Mouse (Mus musculus): ENCODE measurements around the gene Atp6v1g3.

Atp6v1g3 gene

GRCm38 (mm10) chr1:138289455-138290425 is 16.2 kb downstream of the Atp6v1g3 start:
- DNase-seq, result peak; percentile 41

- no peak for DNase-seq
Observed at GRCm38 (mm10) chr1:138291463-138291862, 17.9 kb downstream of the Atp6v1g3 start.

- DNase-seq, result no peak
Observed at GRCm38 (mm10) chr1:138294487-138294886, 20.9 kb downstream of the Atp6v1g3 start.

- no peak for DNase-seq
Observed at GRCm38 (mm10) chr1:138298156-138298555, 24.6 kb downstream of the Atp6v1g3 start.

- DNase-seq, result no peak
Observed at GRCm38 (mm10) chr1:138299576-138299975, 26.0 kb downstream of the Atp6v1g3 start.

- DNase-seq, result no peak
Observed at GRCm38 (mm10) chr1:138301920-138302319, 28.4 kb downstream of the Atp6v1g3 start.

GRCm38 (mm10) chr1:138302756-138303155 is 29.2 kb downstream of the Atp6v1g3 start:
- no peak for DNase-seq

- no peak for DNase-seq
Observed at GRCm38 (mm10) chr1:138303296-138303695, 29.8 kb downstream of the Atp6v1g3 start.

GRCm38 (mm10) chr1:138304141-138304915 is 30.8 kb downstream of the Atp6v1g3 start:
- DNase-seq, result peak; percentile 10

GRCm38 (mm10) chr1:138322657-138323056 is 49.1 kb downstream of the Atp6v1g3 start:
- DNase-seq, result no peak

GRCm38 (mm10) chr1:138323076-138323630 is 49.6 kb downstream of the Atp6v1g3 start:
- DNase-seq, result no peak

GRCm38 (mm10) chr1:138326091-138326490 is 52.6 kb downstream of the Atp6v1g3 start:
- no peak for DNase-seq

- no peak for DNase-seq
Observed at GRCm38 (mm10) chr1:138326566-138326965, 53.0 kb downstream of the Atp6v1g3 start.

- DNase-seq, result no peak
Observed at GRCm38 (mm10) chr1:138327466-138328245, 54.1 kb downstream of the Atp6v1g3 start.

- DNase-seq, result no peak
Observed at GRCm38 (mm10) chr1:138328320-138328719, 54.8 kb downstream of the Atp6v1g3 start.

GRCm38 (mm10) chr1:138330556-138330955 is 57.0 kb downstream of the Atp6v1g3 start:
- no peak for DNase-seq

- no peak for DNase-seq
Observed at GRCm38 (mm10) chr1:138331596-138331995, 58.1 kb downstream of the Atp6v1g3 start.

GRCm38 (mm10) chr1:138334701-138335100 is 61.2 kb downstream of the Atp6v1g3 start:
- DNase-seq, result no peak

GRCm38 (mm10) chr1:138337417-138337816 is 63.9 kb downstream of the Atp6v1g3 start:
- no peak for DNase-seq

All from layer of hippocampus, adult 9-11 months (tissue).